Mouse (Mus musculus) lung, postnatal 25 days (tissue): ENCODE data around the gene Fam19a1.
"Not testable (repeated sequence)": the region's sequence is repeated elsewhere in the genome, so short reads cannot be mapped to it uniquely, and the experiment has no call there.

Source experiments
- DNase-seq: peaks from one replicate; pipeline ENCODE4 v3.0.0; 2022; ENCODE audit warnings: low spot score

Fam19a1 gene

DNA sequence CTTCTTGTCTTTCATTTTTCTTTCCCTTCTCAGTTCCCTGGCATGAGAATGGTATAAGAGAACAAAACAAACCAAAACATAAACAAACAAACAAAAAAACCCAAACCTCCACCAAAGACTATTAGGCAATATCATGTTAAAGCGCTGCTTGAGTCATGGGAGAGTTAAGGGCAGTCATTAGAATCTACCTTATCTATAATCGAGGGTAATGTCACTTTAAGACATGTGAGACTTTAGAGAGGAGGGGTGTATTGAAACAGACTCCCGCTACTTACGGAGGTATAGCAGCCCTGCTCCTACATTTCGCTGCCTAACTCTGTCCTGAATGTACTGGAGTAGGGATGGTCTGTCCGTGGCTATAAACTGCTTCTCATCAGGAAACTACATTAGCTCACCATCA lies at the start of gene Fam19a1:
TSS of gene Fam19a1 (plus strand) at position 301 of the 400 bp plus-strand sequence.
- DNase-seq: no peak

- no peak for DNase-seq
These were observed 41.9 kb upstream of the Fam19a1 start for GRCm38 (mm10) chr6:96071080-96071479.

DNA sequence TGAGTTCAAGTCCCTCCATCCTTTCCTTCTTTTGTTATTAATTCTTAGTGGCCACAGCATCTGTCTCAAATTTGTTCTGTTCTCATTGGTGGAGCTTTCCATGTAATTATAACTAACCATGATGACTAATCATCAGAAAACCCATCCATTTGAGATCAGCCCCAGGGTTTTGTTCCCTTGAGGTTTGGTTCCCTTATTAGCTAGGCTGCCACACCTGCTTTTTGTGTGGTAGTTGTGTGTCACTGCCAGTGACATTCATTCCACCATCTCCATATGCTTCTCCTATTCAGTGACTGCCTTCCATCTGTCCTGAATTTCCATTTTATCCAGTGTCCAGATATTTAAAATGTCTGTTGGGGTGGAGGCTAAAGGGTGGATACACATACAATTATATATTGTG lies 41.4 kb upstream of the Fam19a1 start:
- no peak for DNase-seq

- no peak for DNase-seq
These were observed 23.0 kb upstream of the Fam19a1 start for GRCm38 (mm10) chr6:96089961-96090360.

DNA sequence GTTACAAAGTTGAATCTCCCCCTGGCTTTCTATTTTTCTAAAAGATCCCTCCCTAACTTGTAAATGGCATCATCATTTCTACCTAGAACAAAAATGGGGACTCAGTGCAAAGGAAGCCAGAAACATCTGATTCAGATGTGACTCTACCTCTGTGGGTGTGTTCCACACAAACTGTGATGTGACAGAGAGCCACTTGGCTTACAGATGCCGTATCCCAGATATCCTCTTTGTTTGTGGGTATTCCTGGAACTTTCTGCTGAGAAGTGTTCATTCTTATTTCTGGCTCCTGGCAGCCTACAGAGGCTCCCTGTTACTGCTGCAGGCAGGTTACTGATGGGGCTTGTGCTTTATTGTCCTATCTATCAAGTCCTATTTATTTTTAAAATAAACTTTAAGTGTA lies 19.2 kb upstream of the Fam19a1 start:
- DNase-seq: no peak

DNA sequence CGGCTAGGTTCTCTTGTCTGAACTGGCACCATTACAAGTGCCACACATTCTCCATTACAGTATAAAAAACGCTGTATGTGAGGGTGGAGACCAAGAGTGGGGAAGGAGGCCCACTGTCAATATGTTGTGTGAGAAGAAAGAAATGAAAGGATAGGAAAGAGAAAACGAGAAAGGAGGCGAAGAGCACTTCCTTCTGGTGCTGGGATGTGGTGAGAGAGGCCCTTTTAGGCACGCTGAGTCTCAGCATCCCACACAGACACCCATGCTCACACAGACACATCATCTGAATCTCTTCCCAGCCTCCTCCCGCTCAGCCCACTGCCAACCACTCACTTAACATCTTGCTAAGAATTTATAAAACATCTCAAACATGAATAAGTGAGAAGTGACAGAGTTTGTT lies 14.7 kb upstream of the Fam19a1 start:
- DNase-seq: no peak

- DNase-seq: no peak
These were observed 1.3 kb upstream of the Fam19a1 start for GRCm38 (mm10) chr6:96111656-96112055.

- no peak for DNase-seq
These were observed 1.2 kb downstream of the Fam19a1 start for GRCm38 (mm10) chr6:96114151-96114550.

- DNase-seq: no peak
These were observed 3.2 kb downstream of the Fam19a1 start for GRCm38 (mm10) chr6:96116148-96116533.

DNA sequence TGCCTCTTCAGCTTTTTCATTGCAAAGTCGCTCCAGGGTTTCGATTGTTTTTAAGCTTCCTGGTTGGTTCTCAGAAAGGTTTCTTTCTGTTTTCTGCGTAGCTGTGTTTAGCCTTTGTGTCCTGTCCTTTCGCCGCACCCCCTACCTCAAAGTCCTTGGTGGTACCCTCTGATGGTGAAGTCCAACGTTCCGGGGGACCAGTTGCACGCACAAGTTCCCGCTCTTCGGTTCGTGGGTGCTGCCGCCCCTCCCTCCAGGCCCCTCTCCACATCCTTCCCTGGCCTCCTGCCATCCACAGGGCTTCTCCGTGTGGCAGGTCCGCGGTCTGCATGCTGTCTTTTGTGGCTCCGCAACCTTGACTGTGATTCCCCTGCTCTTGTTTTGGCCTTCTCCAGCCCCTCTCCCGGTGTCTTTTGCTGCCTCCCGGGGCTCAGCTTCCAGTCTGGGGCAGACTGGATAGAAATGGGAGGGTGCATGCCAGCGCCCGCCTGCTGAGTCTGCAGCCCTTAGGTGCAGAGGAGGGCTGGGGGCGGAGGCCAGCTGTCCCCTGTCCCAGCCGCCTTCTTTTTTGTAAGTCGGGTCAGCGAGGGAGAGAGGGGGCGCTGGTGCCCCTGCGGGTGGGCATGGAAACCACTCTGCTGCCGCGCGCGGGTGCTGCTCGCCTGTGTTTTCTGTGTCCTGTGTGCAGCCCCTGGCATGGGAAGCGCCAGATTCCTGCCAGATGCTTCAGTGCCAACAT lies 3.7 kb downstream of the Fam19a1 start:
- DNase-seq: no peak

- DNase-seq: no peak
These were observed 30.4 kb downstream of the Fam19a1 start for GRCm38 (mm10) chr6:96143326-96143725.

DNA sequence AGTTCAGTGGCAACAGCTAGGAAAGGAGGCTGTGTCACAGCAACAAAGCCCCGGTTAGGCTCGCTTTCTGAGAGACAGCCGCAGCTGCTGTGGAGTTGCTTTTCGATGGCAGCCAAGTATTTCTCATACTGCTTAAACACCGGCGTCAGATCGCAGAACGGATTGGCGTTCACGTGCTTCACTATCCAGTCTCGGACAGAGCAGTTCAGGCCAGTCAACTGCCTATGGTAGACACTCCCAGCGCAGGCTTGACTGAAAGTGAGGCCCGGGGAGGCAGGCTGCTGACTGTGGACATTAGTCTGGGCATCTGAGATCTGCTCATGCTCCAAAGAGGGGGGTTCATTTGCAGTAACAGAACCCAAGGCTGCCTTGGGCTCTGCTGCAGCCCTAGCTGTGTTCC lies 52.4 kb downstream of the Fam19a1 start:
- DNase-seq: no peak

GRCm38 (mm10) chr6:96165818-96166379 lies 52.9 kb downstream of the Fam19a1 start, which contains the start of gene 1700123L14Rik:
Gene 1700123L14Rik, minus strand, starts transcription at chr6:96166243.
- DNase-seq: no peak

GRCm38 (mm10) chr6:96167031-96167430 lies 54.1 kb downstream of the Fam19a1 start:
- no peak for DNase-seq

DNA sequence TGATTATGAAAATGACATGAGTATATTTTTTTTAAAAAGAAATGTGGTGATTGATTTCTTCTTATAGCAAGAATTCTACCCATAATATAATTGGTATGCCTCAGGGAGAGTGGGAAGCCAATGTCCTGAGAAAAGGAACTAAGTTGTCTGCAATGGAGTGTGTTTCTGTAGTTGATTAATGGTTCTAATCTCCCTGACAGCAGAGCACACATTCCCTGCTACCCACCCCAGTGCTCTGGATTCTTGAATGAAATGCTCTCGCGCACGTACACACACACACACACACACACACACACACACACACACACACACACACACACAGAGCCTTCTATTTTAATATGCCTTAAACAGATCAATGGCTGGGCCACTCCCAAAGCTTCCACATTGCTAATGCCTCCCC lies 60.7 kb downstream of the Fam19a1 start:
- DNase-seq: no peak

DNA sequence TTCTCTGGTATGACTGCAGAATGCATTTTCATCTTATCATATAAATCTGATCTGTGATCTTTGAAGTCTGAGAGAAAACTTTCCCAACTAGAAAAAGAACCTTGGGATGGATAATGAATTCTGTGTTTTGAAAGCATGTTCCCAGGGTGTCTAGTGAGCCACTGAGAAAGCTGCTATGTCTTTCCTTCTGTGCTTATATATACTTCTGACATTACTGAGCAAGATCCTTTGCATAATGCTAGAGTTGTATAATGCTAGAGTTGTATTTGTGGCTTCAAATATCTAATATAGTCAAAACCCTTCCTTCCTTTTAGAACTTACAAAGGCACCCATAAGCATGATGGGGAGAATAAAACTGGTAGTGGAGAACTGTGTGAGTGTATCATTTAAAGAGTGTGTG lies 65.6 kb downstream of the Fam19a1 start:
- no peak for DNase-seq

GRCm38 (mm10) chr6:96183392-96183791 lies 70.4 kb downstream of the Fam19a1 start:
- no peak for DNase-seq

- no peak for DNase-seq
These were observed 73.6 kb downstream of the Fam19a1 start for GRCm38 (mm10) chr6:96186517-96186916.

GRCm38 (mm10) chr6:96198991-96199390 lies 86.0 kb downstream of the Fam19a1 start:
- DNase-seq: not testable (repeated sequence)

DNA sequence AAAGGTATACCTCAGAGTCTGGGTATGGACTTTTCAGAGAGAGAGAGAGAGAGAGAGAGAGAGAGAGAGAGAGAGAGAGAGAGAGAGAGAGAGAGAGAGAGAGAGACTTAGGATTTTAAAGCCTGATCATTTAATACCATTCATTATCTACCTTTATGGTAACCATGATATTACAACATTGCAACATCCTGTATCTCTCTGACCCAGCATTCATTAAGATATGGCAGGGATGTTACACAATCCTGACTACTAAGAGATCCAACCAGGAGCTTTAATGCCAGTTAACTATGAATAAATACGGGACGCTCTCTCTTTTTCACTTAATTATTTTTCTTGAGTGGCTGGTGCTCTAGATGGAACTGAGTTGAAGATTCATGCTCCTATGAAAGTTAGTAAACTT lies 92.4 kb downstream of the Fam19a1 start:
- no peak for DNase-seq

DNA sequence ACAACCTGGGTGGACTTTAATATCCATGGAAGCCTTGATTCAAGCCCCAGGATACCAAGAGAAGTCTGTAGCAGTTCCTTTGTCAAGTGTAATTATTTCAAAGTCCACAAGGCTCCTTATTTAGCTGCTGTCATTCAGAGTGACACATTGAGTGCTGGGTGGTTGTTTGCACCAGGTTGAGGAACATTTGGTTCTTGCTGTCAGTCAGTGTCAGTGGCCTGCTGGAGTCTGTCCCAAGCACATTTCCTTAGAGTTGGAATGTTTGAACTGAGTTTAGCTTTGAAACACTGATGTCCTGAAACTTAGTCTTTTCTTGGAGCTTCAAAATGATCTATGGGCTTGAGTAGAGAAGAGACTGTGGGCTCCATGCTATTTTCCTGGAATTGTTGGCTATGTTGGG lies 121.9 kb downstream of the Fam19a1 start:
- peak; percentile 44 for DNase-seq

- no peak for DNase-seq
These were observed 131.4 kb downstream of the Fam19a1 start for GRCm38 (mm10) chr6:96244320-96244719.

GRCm38 (mm10) chr6:96252001-96252400 lies 139.0 kb downstream of the Fam19a1 start:
- no peak for DNase-seq

GRCm38 (mm10) chr6:96254815-96255214 lies 141.9 kb downstream of the Fam19a1 start:
- no peak for DNase-seq
